Mouse (Mus musculus) intestine, embryonic 14.5 days (tissue): Measurements from ENCODE around the gene Ppp1r1b. TPM values are rescaled to one million over a fixed set of nuclear protein-coding genes. Genes with fewer than 3 reads are reported as not detected.
A peak's percentile ranks its signal among the peaks of the same experiment; 100 is the strongest.

Experiments used
- ATAC-seq: fragments of 200-750 bp; cut with Nextera tagmentation; replicated peaks from 2 replicates; pipeline ENCODE4 v1.8.0; 2017; ENCODE audit warnings: low read depth, moderate number of reproducible peaks, moderate TSS enrichment, moderate library complexity; ENCODE audit not compliant: low FRiP score, low TSS enrichment
- DNase-seq: peaks from one replicate; pipeline ENCODE4 v3.0.0-alpha.2; 2018; ENCODE audit warnings: low spot score
- H3K27ac ChIP-seq: fragments of 300-500 bp; sonication (generic); 2 replicates; pipeline ENCODE4 v1.5.1; 2014; ENCODE audit warnings: low read depth, mild to moderate bottlenecking, control low read depth
- H3K27me3 ChIP-seq: fragments of 300-500 bp; sonication (generic); replicated peaks from 2 replicates; pipeline ENCODE4 v1.6.1; 2014; ENCODE audit warnings: low read length, control low read depth; ENCODE audit not compliant: control insufficient read depth, insufficient read depth
- H3K36me3 ChIP-seq: fragments of 300-500 bp; sonication (generic); 2 replicates; pipeline ENCODE4 v1.6.1; 2014; ENCODE audit warnings: low read length, control low read depth; ENCODE audit not compliant: control insufficient read depth, insufficient read depth
- H3K4me1 ChIP-seq: fragments of 300-500 bp; sonication (generic); replicated peaks from 2 replicates; pipeline ENCODE4 v1.6.1; 2014; ENCODE audit warnings: low read length, control low read depth, mixed read lengths; ENCODE audit not compliant: control insufficient read depth, insufficient read depth
- H3K4me2 ChIP-seq: fragments of 300-500 bp; sonication (generic); 2 replicates; pipeline ENCODE4 v1.6.1; 2014; ENCODE audit warnings: low read length
- H3K4me3 ChIP-seq: fragments of 300-500 bp; sonication (generic); 2 replicates; pipeline ENCODE4 v1.5.1; 2014; ENCODE audit warnings: low read depth, low read length, control low read depth, mixed read lengths
- H3K9ac ChIP-seq: fragments of 300-500 bp; sonication (generic); 2 replicates; pipeline ENCODE4 v1.6.1; 2014; ENCODE audit warnings: mild to moderate bottlenecking, low read length
- H3K9me3 ChIP-seq: fragments of 300-500 bp; sonication (generic); 2 replicates; pipeline ENCODE4 v1.6.1; 2016; ENCODE audit warnings: low read length, control low read depth; ENCODE audit not compliant: control insufficient read depth
- WGBS: fragments of 180-500 bp; shearing (Covaris S2); extraction: QIAGEN DNeasy Blood & Tissue Kit; methylation state at CpG from one replicate; pipeline ENCODE4 v1.1.7; 2014; 5-methylcytosine and 5-hydroxymethylcytosine counted together
- polyA plus RNA-seq: library from polyadenylated mRNA; unstranded; fragments of >200 nt; fragmentation: Nextera tagmentation; extraction: Ambion mirVana; gene quantifications from 2 replicates; pipeline ENCODE4 v1.2.1, GENCODE M21; 2014

The Ppp1r1b gene
- polyA plus RNA-seq, 1 experiment from 2014 or later: 22.6 TPM

DNA sequence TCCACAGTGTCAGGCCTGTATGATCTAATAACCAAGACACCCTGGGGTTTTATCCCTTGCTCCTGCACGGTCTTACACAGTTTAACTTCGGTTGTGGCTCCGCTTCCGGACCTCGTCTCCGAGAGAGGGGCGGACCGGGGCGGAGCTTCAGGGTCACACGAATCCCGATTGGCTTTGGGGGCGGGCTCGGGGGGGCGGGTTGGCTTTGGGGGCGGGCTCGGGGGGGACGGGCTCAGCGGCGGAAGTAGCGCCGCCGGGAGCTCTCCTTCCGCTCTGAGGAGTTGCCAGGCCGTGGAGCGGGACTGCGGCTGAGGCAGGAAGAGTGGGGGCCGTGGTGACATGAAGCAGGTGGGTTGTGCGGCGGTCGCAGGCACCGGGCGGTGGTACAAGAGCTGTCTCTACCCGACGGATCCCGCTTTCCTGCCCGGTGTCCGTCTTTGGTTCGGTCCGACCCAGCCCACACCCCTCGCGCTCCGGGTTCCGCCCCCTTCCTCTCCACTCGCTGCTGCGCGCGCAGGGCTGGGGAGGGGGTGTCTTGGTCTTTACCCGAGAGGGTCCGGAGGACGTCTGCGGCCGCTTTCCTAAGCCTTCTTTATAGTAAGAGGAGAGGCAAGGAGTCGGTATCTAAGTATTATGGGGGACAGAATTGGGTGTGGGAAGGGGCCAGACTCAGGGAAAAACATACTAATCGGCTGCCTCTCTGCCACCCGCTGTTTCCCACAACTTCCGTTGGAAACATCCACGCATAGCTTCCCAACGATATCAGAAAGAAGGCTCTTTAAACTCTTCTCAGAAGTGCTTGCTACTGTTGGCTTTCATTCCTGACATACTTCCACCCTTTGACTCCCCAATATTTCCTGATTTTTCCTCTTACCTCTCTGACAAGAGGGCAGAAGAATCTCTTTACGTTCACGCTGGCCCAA is 10.2 kb downstream of the Ppp1r1b start, which contains the start of gene Stard3:
Gene Stard3, plus strand, starts transcription at position 208 of the 923 bp plus-strand sequence.
- H3K9me3 ChIP-seq: no peaks in the 10 kb centered on the region
- DNase-seq (peak; percentile 98), ATAC-seq (peak; percentile 83)
- peak within 1 kb of the TSS; percentile 87 for H3K27ac ChIP-seq
- H3K4me1 ChIP-seq: peaks cover 28% of the 10 kb centered on the region
- under 1% methylated on average over 59 of the region's 60 CpGs for WGBS
- peak within 1 kb of the TSS; percentile 74 for H3K4me3 ChIP-seq
- H3K9ac ChIP-seq: peak within 1 kb of the TSS; percentile 63
- peaks cover 9% of the 10 kb centered on the region; the same call in 1 of the 2 replicates for H3K27me3 ChIP-seq
- no peaks in the 10 kb centered on the region for H3K36me3 ChIP-seq
- H3K4me2 ChIP-seq: peak within 1 kb of the TSS; percentile 91

DNA sequence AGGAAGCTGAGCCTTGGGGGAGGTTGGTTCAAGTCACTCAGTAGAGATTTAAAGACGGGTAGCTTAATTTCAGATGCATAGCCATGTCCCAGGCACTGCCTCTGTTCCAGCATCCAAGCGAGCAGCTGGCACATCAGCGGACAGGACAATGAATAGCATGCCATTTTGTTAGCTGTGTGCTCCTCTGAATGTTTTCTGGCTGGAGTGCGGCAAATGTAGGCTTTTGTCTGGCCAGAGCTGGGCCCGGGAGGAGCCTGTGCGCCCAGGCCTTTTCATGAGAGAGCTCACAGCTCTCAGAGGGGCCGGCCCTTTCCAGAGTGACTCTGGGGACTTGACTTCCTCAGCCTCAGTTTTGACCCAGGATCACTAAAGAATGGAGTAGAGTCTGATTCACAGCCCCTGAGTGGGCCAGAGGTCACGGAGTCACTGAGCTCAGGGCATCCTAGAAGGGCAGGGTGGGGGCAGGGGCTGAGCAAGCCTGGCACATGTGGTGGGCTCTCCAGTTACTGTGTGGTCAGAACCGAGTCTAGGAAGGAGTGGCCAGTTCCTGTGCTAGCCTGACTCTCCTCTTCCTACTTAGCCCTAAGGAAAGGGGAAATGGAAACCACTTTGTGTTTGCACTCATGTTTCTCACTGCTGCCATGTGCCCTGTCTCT is 12.8 kb downstream of the Ppp1r1b start:
- Histone ChIP-seq H3K27me3 (no peaks in the 10 kb centered on the region), H3K4me2 (no peak overlapping the region; the same call in 1 of the 2 replicates), H3K9me3 (no peaks in the 10 kb centered on the region), H3K27ac (no peak overlapping the region), H3K36me3 (no peaks in the 10 kb centered on the region; the same call in 1 of the 2 replicates), H3K9ac (no peak overlapping the region), H3K4me1 (peaks cover 26% of the 10 kb centered on the region), H3K4me3 (no peak overlapping the region)
- no peak for DNase-seq
- 67% methylated on average over 9 of the region's 9 CpGs for WGBS
- ATAC-seq: no peak

DNA sequence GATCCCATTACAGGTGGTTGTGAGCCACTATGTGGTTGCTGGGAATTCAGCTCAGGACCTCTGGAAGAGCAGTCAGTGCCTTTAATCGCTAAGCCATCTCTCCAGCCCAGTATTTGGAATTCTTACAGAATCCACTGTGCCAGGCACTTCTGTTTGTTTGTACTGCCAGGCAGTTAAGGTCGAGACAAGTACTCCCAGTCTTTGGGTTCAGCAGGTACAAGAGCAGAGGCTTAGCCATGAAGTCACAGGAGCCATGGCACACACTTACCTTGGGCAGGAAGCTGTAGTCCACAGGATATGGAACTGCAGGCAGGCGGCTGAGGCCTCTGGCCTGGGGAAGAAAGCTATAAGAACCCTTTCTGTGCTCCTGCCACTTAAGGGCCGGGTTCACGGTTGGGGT is 15.6 kb downstream of the Ppp1r1b start:
- Histone ChIP-seq H3K9me3 (no peaks in the 10 kb centered on the region), H3K9ac (no peak overlapping the region), H3K27me3 (no peaks in the 10 kb centered on the region), H3K4me3 (no peak overlapping the region), H3K4me2 (no peak overlapping the region), H3K36me3 (no peaks in the 10 kb centered on the region; the same call in 1 of the 2 replicates), H3K4me1 (peaks cover 19% of the 10 kb centered on the region), H3K27ac (no peak overlapping the region)
- WGBS: 64% methylated on average over 5 of the region's 5 CpGs
- no peak for ATAC-seq
- no peak for DNase-seq

DNA sequence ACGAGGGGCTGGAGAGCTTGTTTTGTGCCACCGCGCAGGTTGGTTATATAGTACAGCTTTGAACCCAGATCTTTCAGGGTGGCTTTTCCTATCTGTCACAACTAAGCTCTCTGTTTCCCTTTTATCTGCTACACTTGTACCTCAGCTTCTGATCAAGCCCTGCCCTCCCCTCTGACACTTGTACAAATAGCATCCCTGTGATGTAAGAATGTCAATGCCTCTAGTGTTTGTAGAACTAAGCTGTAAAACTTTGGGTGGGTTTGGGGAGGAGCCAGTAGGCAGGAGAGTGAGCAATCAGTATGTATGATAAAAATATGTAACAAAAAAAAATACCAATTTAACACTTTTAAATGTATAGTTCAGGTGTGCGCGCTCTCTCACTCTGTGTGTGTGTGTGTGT is 16.2 kb downstream of the Ppp1r1b start:
- H3K9me3 ChIP-seq: no peaks in the 10 kb centered on the region
- WGBS: 74% methylated on average over 5 of the region's 5 CpGs
- H3K4me2 ChIP-seq: no peak overlapping the region
- no peaks in the 10 kb centered on the region for H3K27me3 ChIP-seq
- no peak overlapping the region for H3K9ac ChIP-seq
- H3K4me1 ChIP-seq: peaks cover 13% of the 10 kb centered on the region
- no peak for DNase-seq
- no peak overlapping the region for H3K27ac ChIP-seq
- no peaks in the 10 kb centered on the region; the same call in 1 of the 2 replicates for H3K36me3 ChIP-seq
- peak; percentile 65 for ATAC-seq
- H3K4me3 ChIP-seq: no peak overlapping the region

DNA sequence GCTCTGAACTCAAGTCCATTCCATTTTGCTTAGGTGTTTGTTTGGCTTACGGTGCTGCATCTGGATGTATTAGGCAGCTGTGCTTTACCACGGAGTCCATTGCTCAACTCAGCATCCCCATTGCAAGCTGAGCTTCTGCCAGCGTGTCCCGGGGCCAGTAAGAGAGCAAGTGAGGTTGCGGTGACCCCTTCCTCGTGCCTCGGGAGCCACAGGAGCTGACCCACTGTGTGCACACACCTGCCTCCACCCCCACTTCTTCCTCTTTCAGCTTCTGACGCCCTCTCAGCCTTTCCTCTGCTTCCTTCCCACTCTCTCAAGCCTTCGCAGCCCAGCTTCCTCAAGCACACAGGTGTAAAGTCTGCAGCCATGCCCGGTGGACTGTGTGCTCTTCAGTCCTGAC is 18.1 kb downstream of the Ppp1r1b start:
- 71% methylated on average over 10 of the region's 10 CpGs for WGBS
- H3K4me2 ChIP-seq: no peak overlapping the region
- no peak overlapping the region for H3K27ac ChIP-seq
- no peak for DNase-seq
- H3K9ac ChIP-seq: no peak overlapping the region
- H3K27me3 ChIP-seq: no peaks in the 10 kb centered on the region
- peaks cover 3% of the 10 kb centered on the region for H3K4me1 ChIP-seq
- H3K36me3 ChIP-seq: no peaks in the 10 kb centered on the region; the same call in 1 of the 2 replicates
- no peaks in the 10 kb centered on the region for H3K9me3 ChIP-seq
- ATAC-seq: no peak
- no peak overlapping the region for H3K4me3 ChIP-seq

DNA sequence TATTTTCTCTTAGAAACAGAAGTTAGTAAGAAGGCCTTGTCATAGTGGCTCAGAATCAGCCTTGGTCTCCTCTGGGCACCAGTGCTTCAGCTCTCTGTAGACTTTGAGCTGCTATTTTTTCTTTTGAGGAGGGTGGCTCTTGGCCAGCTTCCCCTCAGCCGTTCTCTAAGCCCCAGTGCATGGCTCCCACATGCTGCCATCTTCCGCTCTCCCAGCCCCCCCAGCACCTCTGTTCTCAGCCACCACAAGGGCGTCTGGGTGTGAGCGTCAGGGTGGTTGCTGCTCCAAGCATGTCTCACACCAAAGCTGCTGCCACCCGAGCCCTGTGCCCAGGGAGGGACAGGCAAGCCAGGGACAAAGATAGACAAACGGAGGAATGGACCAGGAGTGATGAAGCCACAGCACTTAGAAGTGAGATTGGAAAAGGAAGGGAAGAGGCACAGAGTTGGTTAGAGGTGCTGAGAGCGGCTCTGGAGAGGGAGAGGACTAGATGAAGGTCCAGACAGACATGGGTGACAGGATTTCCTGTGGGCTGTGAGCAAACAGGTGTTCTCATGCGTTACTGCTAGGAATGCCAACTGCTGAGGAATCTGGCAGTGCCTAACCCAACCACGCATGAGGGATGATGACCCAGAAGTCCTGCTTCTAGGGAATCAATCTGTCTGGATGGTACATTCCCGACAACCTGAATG is 19.1 kb downstream of the Ppp1r1b start:
- no peaks in the 10 kb centered on the region for H3K9me3 ChIP-seq
- no peak overlapping the region for H3K27ac ChIP-seq
- DNase-seq: no peak
- H3K36me3 ChIP-seq: no peaks in the 10 kb centered on the region; the same call in 1 of the 2 replicates
- H3K4me1 ChIP-seq: peaks cover 9% of the 10 kb centered on the region; the same call in 1 of the 2 replicates
- WGBS: 81% methylated on average over 10 of the region's 10 CpGs
- ATAC-seq: no peak
- no peak overlapping the region for H3K4me3 ChIP-seq
- no peaks in the 10 kb centered on the region for H3K27me3 ChIP-seq
- H3K9ac ChIP-seq: no peak overlapping the region
- no peak overlapping the region for H3K4me2 ChIP-seq

DNA sequence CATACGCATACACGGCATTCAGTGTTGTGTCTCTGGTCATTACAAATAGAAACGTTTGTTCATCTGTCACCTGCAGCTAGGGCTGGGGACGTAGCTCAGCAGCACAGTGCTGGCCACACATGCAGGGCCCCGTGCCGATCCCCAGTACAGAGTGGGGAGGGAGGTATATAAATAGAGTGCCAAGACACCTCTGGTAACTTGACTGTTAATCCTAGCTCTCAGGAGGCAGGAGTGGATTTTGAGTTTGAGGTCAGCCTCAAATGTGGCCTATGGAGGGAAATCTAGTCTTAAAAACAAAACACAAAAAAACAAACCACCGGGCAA is 19.6 kb downstream of the Ppp1r1b start:
- Histone ChIP-seq H3K9me3 (no peaks in the 10 kb centered on the region), H3K4me2 (no peak overlapping the region), H3K27me3 (no peaks in the 10 kb centered on the region), H3K36me3 (no peaks in the 10 kb centered on the region; the same call in 1 of the 2 replicates), H3K4me3 (no peak overlapping the region), H3K9ac (no peak overlapping the region), H3K4me1 (peaks cover 9% of the 10 kb centered on the region; the same call in 1 of the 2 replicates), H3K27ac (no peak overlapping the region)
- no peak for ATAC-seq
- WGBS: 80% methylated on average over 7 of the region's 7 CpGs
- DNase-seq: no peak

DNA sequence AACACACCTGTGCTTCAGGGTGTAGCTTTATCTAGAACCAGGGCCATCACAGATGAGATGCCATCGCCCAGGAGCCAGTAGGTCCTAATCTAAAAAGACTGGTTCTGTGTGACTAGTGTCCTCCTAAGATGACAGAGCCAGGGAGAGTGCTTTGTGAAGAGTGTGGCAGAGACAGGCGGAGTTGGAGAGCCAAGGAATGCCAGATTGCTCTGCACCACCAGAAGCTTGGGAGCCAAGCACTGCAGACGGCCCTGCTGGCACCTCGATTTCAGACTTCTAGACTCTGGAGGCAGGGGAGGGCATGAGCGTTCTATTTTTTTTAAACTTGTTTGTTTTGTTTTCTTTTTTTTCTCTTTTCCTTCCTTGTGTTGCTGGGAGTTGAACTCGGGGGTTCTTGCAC is 21.1 kb downstream of the Ppp1r1b start:
- DNase-seq (no peak), ATAC-seq (no peak)
- Histone ChIP-seq H3K27me3 (no peaks in the 10 kb centered on the region), H3K27ac (no peak overlapping the region), H3K9ac (no peak overlapping the region), H3K9me3 (no peaks in the 10 kb centered on the region), H3K36me3 (peaks cover 5% of the 10 kb centered on the region), H3K4me1 (peaks cover 9% of the 10 kb centered on the region; the same call in 1 of the 2 replicates), H3K4me3 (no peak overlapping the region), H3K4me2 (no peak overlapping the region)
- 82% methylated on average over 6 of the region's 6 CpGs for WGBS
